Mouse (Mus musculus) G1E (cell line): Measurements from ENCODE around the gene Krtap4-7. TPM values are rescaled to one million over a fixed set of nuclear protein-coding genes. Genes with fewer than 3 reads are reported as not detected.
"Not testable (repeated sequence)": the region's sequence is repeated elsewhere in the genome, so short reads cannot be mapped to it uniquely, and the experiment has no call there.

Experiments
- ATAC-seq: 2 replicates; pipeline ENCODE4 v1.8.0; 2016; ENCODE audit warnings: mild to moderate bottlenecking; ENCODE audit not compliant: insufficient number of reproducible peaks, poor library complexity, low FRiP score, severe bottlenecking; ENCODE audit errors: extremely low read depth
- DNase-seq: peaks from one replicate; pipeline ENCODE4 v3.0.0; 2012; ENCODE audit warnings: low spot score
- H3K27me3 ChIP-seq: 2 replicates; pipeline ENCODE4 v1.6.1; 2012; ENCODE audit warnings: mild to moderate bottlenecking, low read length, inconsistent platforms; ENCODE audit not compliant: insufficient read depth
- H3K36me3 ChIP-seq: replicated peaks from 2 replicates; pipeline ENCODE3; 2012; ENCODE audit warnings: mild to moderate bottlenecking, inconsistent platforms
- H3K4me1 ChIP-seq: 2 replicates; pipeline ENCODE4 v1.6.1; 2012; ENCODE audit warnings: low read depth, low read length, inconsistent platforms, mixed read lengths; ENCODE audit not compliant: insufficient read depth
- H3K4me3 ChIP-seq: 2 replicates; pipeline ENCODE4 v1.5.1; 2012; ENCODE audit warnings: low read depth, mild to moderate bottlenecking, inconsistent platforms, low read length, moderate library complexity, mixed read lengths
- H3K9me3 ChIP-seq: replicated peaks from 2 replicates; pipeline ENCODE4 v1.6.1; 2012; ENCODE audit warnings: inconsistent platforms
- CTCF ChIP-seq: IDR thresholded peaks from 2 replicates; pipeline ENCODE4 v1.5.1; 2012; ENCODE audit warnings: low read depth, low read length, inconsistent platforms, mixed read lengths
- GATA1 ChIP-seq: IDR thresholded peaks from 2 replicates; pipeline ENCODE4 v1.6.1; 2012; ENCODE audit warnings: borderline replicate concordance, low read length, inconsistent platforms, mixed read lengths
- GATA2 ChIP-seq: IDR thresholded peaks from 2 replicates; pipeline ENCODE4 v1.6.1; 2012; ENCODE audit warnings: low read depth, low read length, inconsistent platforms, borderline replicate concordance
- POLR2AphosphoS5 ChIP-seq: IDR thresholded peaks from 2 replicates; pipeline ENCODE4 v1.6.1; 2012; ENCODE audit warnings: low read depth, low read length, inconsistent platforms; ENCODE audit not compliant: insufficient replicate concordance
- TAL1 ChIP-seq: conservative IDR thresholded peaks from 2 replicates; pipeline ENCODE4 v1.6.1; 2012; ENCODE audit warnings: low read depth, low read length, inconsistent platforms, mixed read lengths
- polyA plus RNA-seq: library from polyadenylated mRNA; stranded (reverse); fragments of >175 nt; gene quantifications from 2 replicates; pipeline ENCODE4 v1.2.3, GENCODE M21; 2012
- total RNA-seq, 2 experiments: library from RNA; stranded (forward) in 1 of 2; stranded (reverse) in 1 of 2; fragments of 200-1000 nt in 1 of 2; fragments of >200 nt in 1 of 2; fragmentation: Nextera tagmentation in 1 of 2; gene quantifications; 2 replicates each; pipeline ENCODE4 v1.2.3; 2014 to 2017

The Krtap4-7 gene
- total and polyA plus RNA-seq, 3 experiments: 0.33 TPM; not detected in 2

DNA sequence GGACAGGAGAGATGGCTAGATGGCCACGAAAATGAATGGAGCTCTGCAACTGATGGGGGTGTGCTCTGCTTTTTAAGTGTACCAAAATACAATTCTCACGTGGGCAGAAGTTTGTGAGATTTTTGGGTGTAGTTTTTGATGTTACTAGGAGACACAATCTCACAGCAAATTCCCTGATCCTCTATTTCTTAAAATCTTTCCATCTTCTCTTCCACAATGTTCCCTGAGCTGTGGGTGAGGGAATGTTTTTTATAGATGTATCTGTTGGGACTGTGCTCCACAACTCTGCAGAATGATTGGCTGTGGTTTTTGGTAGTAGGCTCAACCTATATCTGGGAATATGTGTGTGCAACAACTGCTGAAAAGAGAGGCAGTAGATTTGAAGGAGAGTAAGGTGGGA, 10.6 kb downstream of the Krtap4-7 start:
- TF ChIP-seq TAL1: no peak
- TF ChIP-seq GATA1: no peak
- TF ChIP-seq GATA2: no peak
- Histone ChIP-seq H3K27me3 (no peaks in the 10 kb centered on the region), H3K4me1 (no peaks in the 10 kb centered on the region), H3K36me3 (no peaks in the 10 kb centered on the region), H3K9me3 (peaks cover 8% of the 10 kb centered on the region), H3K4me3 (no peak overlapping the region)
- DNase-seq (no peak), ATAC-seq (no peak)

DNA sequence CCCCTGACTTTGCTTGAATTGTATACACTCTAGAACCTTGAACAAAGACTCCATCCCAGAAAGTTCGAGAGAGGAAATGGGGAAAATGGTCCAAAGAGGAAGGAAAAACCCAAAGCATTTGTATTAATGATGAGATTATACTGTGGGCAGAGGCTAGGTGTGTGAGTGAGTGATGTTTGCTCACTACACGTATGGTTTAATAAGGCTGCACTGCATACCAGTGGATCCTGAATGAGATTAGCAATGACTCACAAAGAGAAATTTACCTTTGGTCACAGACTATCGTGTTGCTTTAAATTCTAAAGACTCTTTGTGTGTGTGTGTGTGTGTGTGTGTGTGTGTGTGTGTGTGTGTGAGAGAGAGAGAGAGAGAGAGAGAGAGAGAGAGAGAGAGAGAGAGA, 13.0 kb downstream of the Krtap4-7 start:
- H3K4me1 ChIP-seq: no peaks in the 10 kb centered on the region
- no peak for DNase-seq
- H3K27me3 ChIP-seq: no peaks in the 10 kb centered on the region
- H3K4me3 ChIP-seq: no peak overlapping the region
- no peak for TF ChIP-seq CTCF
- TF ChIP-seq GATA2: no peak
- TF ChIP-seq GATA1: no peak
- TF ChIP-seq TAL1: no peak
- no peak for TF ChIP-seq POLR2AphosphoS5
- H3K36me3 ChIP-seq: no peaks in the 10 kb centered on the region
- ATAC-seq: no peak
- peaks cover 12% of the 10 kb centered on the region for H3K9me3 ChIP-seq

DNA sequence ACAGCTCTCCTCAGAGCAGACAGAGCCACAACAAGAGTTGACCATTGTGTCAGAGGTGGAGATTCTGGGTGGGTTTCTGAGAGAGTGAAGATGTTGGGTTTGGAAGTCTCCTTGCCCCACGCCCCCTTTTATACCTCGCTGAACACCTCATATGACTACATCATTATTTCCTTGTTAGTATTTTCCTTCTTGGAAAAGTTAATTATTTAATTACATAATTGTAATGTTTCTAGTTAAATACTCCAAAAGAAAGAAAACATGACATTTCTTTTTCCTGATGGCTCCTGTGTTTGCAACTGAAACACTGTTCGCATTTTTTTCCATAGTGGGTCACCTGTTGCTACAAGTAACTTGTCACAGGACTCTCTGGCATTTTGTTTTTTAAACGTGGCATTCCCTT, 15.8 kb downstream of the Krtap4-7 start, which contains the start of gene Krtap4-1:
Gene Krtap4-1 (minus strand): TSS at position 101 of the 400 bp plus-strand sequence.
- ATAC-seq (no peak), DNase-seq (no peak)
- Histone ChIP-seq H3K4me1 (no peaks in the 10 kb centered on the region), H3K27me3 (no peaks in the 10 kb centered on the region), H3K4me3 (no peak within 1 kb of the TSS), H3K36me3 (no peaks in the 10 kb centered on the region), H3K9me3 (peaks cover 11% of the 10 kb centered on the region)
- TF ChIP-seq POLR2AphosphoS5 (no peak), GATA2 (no peak), GATA1 (no peak)

DNA sequence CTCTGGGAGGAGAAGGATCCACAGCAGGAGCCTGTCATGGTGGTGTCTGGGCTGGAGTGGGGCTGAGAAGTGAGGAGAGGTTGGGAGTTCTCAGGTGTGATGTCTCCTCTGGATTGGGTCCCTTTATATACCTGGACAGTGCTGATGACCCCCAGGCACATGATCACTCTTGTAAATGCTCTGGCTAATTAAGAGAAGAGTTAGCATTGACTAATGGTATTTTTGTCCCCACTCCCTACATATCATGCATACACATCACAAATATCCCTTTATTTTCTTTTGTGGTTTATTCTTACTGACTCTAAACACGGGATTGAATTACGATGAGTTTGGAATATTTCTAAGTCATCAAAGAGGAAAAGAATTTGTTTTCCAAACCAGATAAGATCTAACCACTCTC, 23.6 kb downstream of the Krtap4-7 start, which contains the start of gene Gm11562:
Gene Gm11562 (minus strand): TSS at position 101 of the 400 bp plus-strand sequence.
- no peaks in the 10 kb centered on the region for H3K36me3 ChIP-seq
- no peak for ATAC-seq
- no peaks in the 10 kb centered on the region for H3K27me3 ChIP-seq

DNA sequence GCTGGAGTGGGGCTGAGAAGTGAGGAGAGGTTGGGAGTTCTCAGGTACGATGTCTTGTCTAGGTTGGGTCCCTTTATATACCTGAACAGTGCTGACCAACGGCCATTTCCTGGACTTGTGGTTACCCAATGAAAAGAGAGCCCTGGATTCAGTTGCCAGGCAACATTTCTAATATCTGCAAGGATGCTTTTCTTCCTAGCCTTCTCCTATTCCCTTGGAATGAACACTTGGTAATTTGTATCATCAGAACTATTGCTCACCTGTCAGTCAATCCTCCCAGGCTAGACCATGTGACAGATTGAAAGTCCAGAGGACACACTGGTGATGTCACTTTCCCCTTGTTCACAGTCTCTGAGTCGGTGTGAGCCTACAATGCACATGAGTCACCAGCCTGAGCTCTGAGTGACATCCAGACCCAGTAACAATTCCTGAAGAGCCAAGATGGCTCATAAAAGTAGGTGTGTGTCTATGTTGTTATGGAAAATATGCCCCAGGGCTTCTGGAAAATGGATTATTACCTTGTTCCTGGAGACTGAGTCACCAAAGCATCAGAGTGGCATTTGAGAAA, 29.0 kb downstream of the Krtap4-7 start, which contains the start of gene Krtap2-4:
Gene Krtap2-4 (minus strand): TSS at position 51 of the 568 bp plus-strand sequence.
- Histone ChIP-seq H3K4me1 (no peaks in the 10 kb centered on the region), H3K4me3 (no peak within 1 kb of the TSS), H3K9me3 (peaks cover 2% of the 10 kb centered on the region), H3K27me3 (no peaks in the 10 kb centered on the region), H3K36me3 (no peaks in the 10 kb centered on the region)
- no peak for ATAC-seq
- TF ChIP-seq GATA2: no peak
- TF ChIP-seq POLR2AphosphoS5: no peak
- no peak for TF ChIP-seq GATA1
- no peak for TF ChIP-seq TAL1
- TF ChIP-seq CTCF: no peak
- DNase-seq: no peak

More for the DNA sequence above, 23.6 kb downstream of the Krtap4-7 start, which contains the start of gene Gm11562:
- Histone ChIP-seq H3K9me3 (peaks cover 6% of the 10 kb centered on the region), H3K4me1 (no peaks in the 10 kb centered on the region), H3K4me3 (no peak within 1 kb of the TSS)
- TF ChIP-seq CTCF: no peak
- no peak for TF ChIP-seq TAL1
- no peak for TF ChIP-seq POLR2AphosphoS5
- no peak for TF ChIP-seq GATA2
- no peak for TF ChIP-seq GATA1
- no peak for DNase-seq

DNA sequence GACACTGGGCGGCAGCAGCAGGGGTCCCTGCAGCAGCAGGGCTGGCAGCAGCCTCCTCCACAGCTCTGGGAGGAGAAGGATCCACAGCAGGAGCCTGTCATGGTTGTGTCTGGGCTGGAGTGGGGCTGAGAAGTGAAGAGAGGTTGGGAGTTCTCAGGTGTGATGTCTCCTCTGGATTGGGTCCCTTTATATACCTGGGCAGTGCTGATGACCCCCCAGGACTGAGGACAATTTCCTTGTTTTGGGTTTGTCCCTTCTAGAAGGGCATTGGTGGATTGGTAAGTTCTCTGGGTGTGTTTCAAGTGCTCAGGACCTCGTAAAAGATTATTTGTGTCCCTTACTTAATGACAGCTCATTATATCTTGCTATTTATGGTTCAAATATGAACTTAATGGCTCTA, 33.8 kb downstream of the Krtap4-7 start, which contains the start of gene Gm11937:
Gene Gm11937 (minus strand): TSS at position 101 of the 400 bp plus-strand sequence.
- H3K4me3 ChIP-seq, H3K4me1 ChIP-seq, H3K36me3 ChIP-seq, H3K27me3 ChIP-seq, ATAC-seq, DNase-seq: not testable (repeated sequence)
- peaks cover 11% of the 10 kb centered on the region; the same call in 1 of the 2 replicates for H3K9me3 ChIP-seq

DNA sequence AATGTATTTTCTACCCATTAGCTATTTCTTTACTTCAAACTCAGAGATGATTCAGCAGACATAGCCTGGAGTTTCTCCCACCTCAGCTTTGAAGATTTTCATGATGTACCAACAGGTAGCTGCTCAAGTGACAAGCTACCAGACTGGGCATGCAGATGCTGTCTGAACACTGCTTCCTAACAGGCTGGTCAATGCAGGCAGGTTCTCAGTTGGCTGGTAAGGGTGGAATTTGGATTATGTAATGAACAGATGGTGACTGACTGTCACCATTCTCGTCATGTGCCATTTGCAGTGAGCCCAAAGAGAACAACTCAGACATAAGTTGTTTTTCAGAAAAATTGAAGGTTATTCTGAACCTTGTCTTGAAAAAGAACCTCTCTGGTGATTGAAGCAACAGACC, 34.8 kb downstream of the Krtap4-7 start:
- Histone ChIP-seq H3K9me3 (peaks cover 14% of the 10 kb centered on the region), H3K4me1 (no peaks in the 10 kb centered on the region), H3K36me3 (no peaks in the 10 kb centered on the region), H3K27me3 (no peaks in the 10 kb centered on the region), H3K4me3 (no peak overlapping the region)
- no peak for DNase-seq
- ATAC-seq: no peak
- TF ChIP-seq CTCF (no peak), GATA2 (no peak), POLR2AphosphoS5 (no peak), GATA1 (no peak), TAL1 (no peak)

DNA sequence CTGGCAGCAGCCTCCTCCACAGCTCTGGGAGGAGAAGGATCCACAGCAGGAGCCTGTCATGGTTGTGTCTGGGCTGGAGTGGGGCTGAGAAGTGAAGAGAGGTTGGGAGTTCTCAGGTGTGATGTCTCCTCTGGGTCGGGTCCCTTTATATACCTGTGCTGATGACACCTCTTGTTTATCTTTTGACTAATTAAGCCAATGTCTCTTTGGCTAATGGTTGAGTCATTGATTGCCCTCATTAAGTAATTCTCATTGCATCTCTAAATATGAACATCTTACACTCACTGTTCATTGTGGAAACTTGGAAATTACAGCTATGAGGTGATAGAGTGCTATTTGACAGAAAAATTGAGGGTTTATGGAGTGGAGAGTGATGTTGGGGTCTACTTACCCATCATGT, 40.7 kb downstream of the Krtap4-7 start, which contains the start of gene Gm11938:
Gene Gm11938 (minus strand): TSS at position 101 of the 400 bp plus-strand sequence.
- not testable (repeated sequence) for H3K4me3 ChIP-seq, ATAC-seq

DNA sequence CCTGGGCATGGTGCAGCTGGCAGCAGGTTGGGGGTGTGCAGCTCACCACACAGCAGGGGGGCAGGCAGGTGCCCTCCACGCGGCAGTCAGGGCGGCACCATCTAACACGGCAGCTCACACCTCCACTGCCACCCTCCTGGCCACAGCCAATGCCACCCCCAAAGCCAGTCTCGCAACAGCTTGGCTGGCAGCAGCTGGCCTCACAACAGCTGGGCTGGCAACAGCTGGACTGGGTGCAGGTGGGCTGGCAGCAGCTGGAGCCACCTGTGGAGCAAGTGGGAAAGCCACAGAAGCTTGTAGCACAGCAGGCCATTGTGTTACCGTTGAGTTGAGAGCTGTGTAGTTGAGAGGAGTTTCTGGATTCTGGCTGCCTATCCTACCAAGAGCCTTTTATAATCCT, 46.1 kb downstream of the Krtap4-7 start, which contains the start of gene Krtap9-3:
Gene Krtap9-3 (minus strand): TSS at position 364 of the 400 bp plus-strand sequence.
- H3K36me3 ChIP-seq, DNase-seq, H3K27me3 ChIP-seq, H3K4me3 ChIP-seq, H3K4me1 ChIP-seq, ATAC-seq: not testable (repeated sequence)
- H3K9me3 ChIP-seq: peaks cover 11% of the 10 kb centered on the region; the same call in 1 of the 2 replicates

More for the DNA sequence above, 40.7 kb downstream of the Krtap4-7 start, which contains the start of gene Gm11938:
- not testable (repeated sequence) for H3K4me1 ChIP-seq, H3K36me3 ChIP-seq, H3K27me3 ChIP-seq, DNase-seq
- peaks cover 12% of the 10 kb centered on the region for H3K9me3 ChIP-seq
